Mouse (Mus musculus) stomach, postnatal 0 days (tissue): Measurements from ENCODE around the gene Gm1043. TPM values are rescaled to one million over a fixed set of nuclear protein-coding genes. Genes with fewer than 3 reads are reported as not detected.

Source experiments
- ATAC-seq: fragments of 200-750 bp; cut with Nextera tagmentation; 2 replicates; pipeline ENCODE4 v1.8.0; 2017; ENCODE audit not compliant: low FRiP score, low TSS enrichment
- DNase-seq: peaks from one replicate; pipeline ENCODE4 v3.0.0-alpha.2; 2016; ENCODE audit warnings: low spot score
- H3K27ac ChIP-seq: fragments of 300-500 bp; sonication (generic); replicated peaks from 2 replicates; pipeline ENCODE4 v1.5.1; 2014; ENCODE audit warnings: mild to moderate bottlenecking, control low read depth
- H3K27me3 ChIP-seq: fragments of 300-500 bp; sonication (generic); 2 replicates; pipeline ENCODE4 v1.6.1; 2014; ENCODE audit warnings: low read length; ENCODE audit not compliant: control insufficient read depth, insufficient read depth
- H3K36me3 ChIP-seq: fragments of 300-500 bp; sonication (generic); 2 replicates; pipeline ENCODE4 v1.6.1; 2014; ENCODE audit warnings: low read length, mixed read lengths; ENCODE audit not compliant: control insufficient read depth, insufficient read depth
- H3K4me1 ChIP-seq: fragments of 300-500 bp; sonication (generic); replicated peaks from 2 replicates; pipeline ENCODE4 v1.6.1; 2014; ENCODE audit warnings: antibody characterized with exemption; ENCODE audit not compliant: control insufficient read depth, insufficient read depth
- H3K4me2 ChIP-seq: fragments of 300-500 bp; sonication (generic); replicated peaks from 2 replicates; pipeline ENCODE4 v1.6.1; 2014; ENCODE audit warnings: low read depth, mild to moderate bottlenecking, control low read depth, moderate library complexity
- H3K4me3 ChIP-seq: fragments of 300-500 bp; sonication (generic); 2 replicates; pipeline ENCODE4 v1.5.1; 2014; ENCODE audit warnings: low read depth, low read length, control low read depth
- H3K9ac ChIP-seq: fragments of 300-500 bp; sonication (generic); 2 replicates; pipeline ENCODE4 v1.6.1; 2014; ENCODE audit warnings: mild to moderate bottlenecking, low read length, control low read depth, mixed read lengths
- H3K9me3 ChIP-seq: fragments of 300-500 bp; sonication (generic); 2 replicates; pipeline ENCODE4 v1.6.1; 2016; ENCODE audit warnings: low read length; ENCODE audit not compliant: control insufficient read depth
- CTCF ChIP-seq: IDR thresholded peaks from 2 replicates; pipeline ENCODE4 v1.5.1; 2016; ENCODE audit warnings: antibody characterized with exemption, low read depth, mild to moderate bottlenecking, moderate library complexity
- EP300 ChIP-seq: optimal IDR thresholded peaks from 2 replicates; pipeline ENCODE3; 2016; ENCODE audit warnings: antibody characterized with exemption
- WGBS: fragments of 180-500 bp; shearing (Covaris S2); extraction: QIAGEN DNeasy Blood & Tissue Kit; methylation state at CpG from one replicate; pipeline ENCODE4 v1.1.7; 2014; 5-methylcytosine and 5-hydroxymethylcytosine counted together
- polyA plus RNA-seq: library from polyadenylated mRNA; unstranded; fragments of >200 nt; fragmentation: Nextera tagmentation; extraction: Ambion mirVana; gene quantifications from 2 replicates; pipeline ENCODE4 v1.2.1, GENCODE M21; 2015

The Gm1043 gene
- polyA plus RNA-seq, 1 experiment from 2014 or later: 0.02 TPM

GRCm38 (mm10) chr5:37049111-37049510 lies 36.1 kb upstream of the Gm1043 start:
- no peak for ATAC-seq
- Histone ChIP-seq H3K27me3 (no peaks in the 10 kb centered on the region), H3K4me3 (no peak overlapping the region), H3K9me3 (no peaks in the 10 kb centered on the region), H3K4me1 (no peaks in the 10 kb centered on the region), H3K27ac (no peak overlapping the region), H3K4me2 (no peak overlapping the region), H3K36me3 (no peaks in the 10 kb centered on the region), H3K9ac (no peak overlapping the region)
- TF ChIP-seq CTCF (no peak), EP300 (no peak)
- peak; percentile 66 for DNase-seq
- WGBS: 73% methylated on average over 2 of the region's 2 CpGs

GRCm38 (mm10) chr5:37050521-37051373 lies 34.4 kb upstream of the Gm1043 start:
- H3K27me3 ChIP-seq: no peaks in the 10 kb centered on the region
- 0 out of 2 replicates have a peak overlapping the region, but pooled peaks have one; percentile 18 for H3K9ac ChIP-seq
- 18% methylated on average over 9 of the region's 9 CpGs for WGBS
- DNase-seq (peak; percentile 84), ATAC-seq (peak; percentile 94)
- H3K4me2 ChIP-seq: peak overlapping the region; percentile 15; the same call in 1 of the 2 replicates
- peak overlapping the region; percentile 67 for H3K27ac ChIP-seq
- H3K4me1 ChIP-seq: no peaks in the 10 kb centered on the region
- H3K36me3 ChIP-seq: no peaks in the 10 kb centered on the region
- H3K4me3 ChIP-seq: peak overlapping the region; percentile 19; the same call in 1 of the 2 replicates
- TF ChIP-seq CTCF (no peak), EP300 (no peak)
- H3K9me3 ChIP-seq: no peaks in the 10 kb centered on the region

- Histone ChIP-seq H3K27ac (peak overlapping the region; percentile 67), H3K27me3 (no peaks in the 10 kb centered on the region), H3K9me3 (no peaks in the 10 kb centered on the region), H3K4me3 (peak overlapping the region; percentile 19; the same call in 1 of the 2 replicates), H3K4me2 (peak overlapping the region; percentile 15; the same call in 1 of the 2 replicates), H3K9ac (no peak overlapping the region), H3K4me1 (no peaks in the 10 kb centered on the region), H3K36me3 (no peaks in the 10 kb centered on the region)
- TF ChIP-seq CTCF (no peak), EP300 (no peak)
- 59% methylated on average over 16 of the region's 16 CpGs for WGBS
- no peak for DNase-seq
- no peak; the same call in 1 of the 2 replicates for ATAC-seq
Observed at GRCm38 (mm10) chr5:37051374-37052100, 33.6 kb upstream of the Gm1043 start.

GRCm38 (mm10) chr5:37052846-37053245 lies 32.3 kb upstream of the Gm1043 start:
- Histone ChIP-seq H3K27ac (no peak overlapping the region), H3K9me3 (no peaks in the 10 kb centered on the region), H3K36me3 (no peaks in the 10 kb centered on the region), H3K4me2 (no peak overlapping the region), H3K4me3 (no peak overlapping the region), H3K27me3 (no peaks in the 10 kb centered on the region), H3K9ac (no peak overlapping the region), H3K4me1 (no peaks in the 10 kb centered on the region)
- WGBS: 71% methylated on average over 5 of the region's 5 CpGs
- no peak for TF ChIP-seq CTCF
- TF ChIP-seq EP300: no peak
- no peak for DNase-seq
- ATAC-seq: no peak

GRCm38 (mm10) chr5:37055789-37056188 lies 29.4 kb upstream of the Gm1043 start:
- no peaks in the 10 kb centered on the region for H3K27me3 ChIP-seq
- TF ChIP-seq CTCF: no peak
- TF ChIP-seq EP300: no peak
- no peak overlapping the region for H3K9ac ChIP-seq
- no peak for ATAC-seq
- 70% methylated on average over 1 of the region's 1 CpGs for WGBS
- no peak overlapping the region for H3K4me2 ChIP-seq
- no peak for DNase-seq
- H3K4me1 ChIP-seq: no peaks in the 10 kb centered on the region
- no peak overlapping the region for H3K27ac ChIP-seq
- H3K36me3 ChIP-seq: no peaks in the 10 kb centered on the region
- no peaks in the 10 kb centered on the region for H3K9me3 ChIP-seq
- no peak overlapping the region for H3K4me3 ChIP-seq

- DNase-seq (no peak), ATAC-seq (no peak)
- Histone ChIP-seq H3K9me3 (no peaks in the 10 kb centered on the region), H3K4me3 (no peak overlapping the region), H3K27me3 (no peaks in the 10 kb centered on the region), H3K4me2 (no peak overlapping the region), H3K9ac (no peak overlapping the region), H3K27ac (no peak overlapping the region), H3K36me3 (no peaks in the 10 kb centered on the region), H3K4me1 (no peaks in the 10 kb centered on the region)
- TF ChIP-seq CTCF (no peak), EP300 (no peak)
- WGBS: 63% methylated on average over 3 of the region's 3 CpGs
Observed at GRCm38 (mm10) chr5:37056471-37056870, 28.7 kb upstream of the Gm1043 start.
